Mouse (Mus musculus) lung, adult 2 months (tissue): Measurements from ENCODE around the gene Acads.

ENCODE experiments used
- CTCF ChIP-seq: fragments of 200-500 bp; IDR thresholded peaks from 2 replicates; pipeline ENCODE4 v1.5.1; 2011; ENCODE audit warnings: mild to moderate bottlenecking, low read length, control low read depth; ENCODE audit not compliant: insufficient read depth
- POLR2A ChIP-seq: fragments of 200-500 bp; IDR thresholded peaks from 2 replicates; pipeline ENCODE4 v1.6.1; 2011; ENCODE audit warnings: low read depth, mild to moderate bottlenecking, control low read depth, low read length, borderline replicate concordance; ENCODE audit errors: extremely low read depth

DNA sequence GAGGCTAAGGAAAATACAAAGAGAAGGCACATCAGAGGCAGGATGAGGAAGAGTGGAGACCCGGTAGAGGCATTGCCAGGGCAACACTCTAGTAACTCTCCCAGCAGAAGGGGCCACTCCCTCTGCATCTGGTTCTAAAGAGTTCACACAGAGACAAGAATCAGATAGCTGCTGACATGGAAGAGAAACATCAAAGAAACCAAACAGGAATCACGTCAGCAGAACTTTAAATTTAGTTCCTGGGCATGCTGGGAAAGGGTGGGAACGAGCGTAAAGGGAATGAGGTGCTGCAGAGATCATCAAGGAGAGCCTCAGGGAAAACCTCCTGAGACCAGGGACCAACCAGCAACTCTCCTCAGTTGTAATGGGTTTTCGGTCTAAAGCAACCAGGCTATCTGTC is 31.8 kb upstream of the Acads start:
- no peak for TF ChIP-seq CTCF
- TF ChIP-seq POLR2A, result no peak
